Mouse (Mus musculus) Muller cell, postnatal 12 days (primary cell): ENCODE measurements around the gene Il34.

Source experiments
- DNase-seq: peaks from one replicate; pipeline ENCODE4 v3.0.0-alpha.2; 2015; ENCODE audit errors: inconsistent ontology term

Il34 gene

GRCm38 (mm10) chr8:110805669-110806068 lies at the start of gene Il34:
Gene Il34 (minus strand): TSS chr8:110805924.
- no peak for DNase-seq

- DNase-seq: no peak
Observed at GRCm38 (mm10) chr8:110851186-110851585, 45.5 kb upstream of the Il34 start.

GRCm38 (mm10) chr8:110847645-110848495 lies 42.1 kb upstream of the Il34 start:
- DNase-seq: no peak

- DNase-seq: no peak
Observed at GRCm38 (mm10) chr8:110847171-110847549, 41.4 kb upstream of the Il34 start.

GRCm38 (mm10) chr8:110846405-110847170 lies 40.9 kb upstream of the Il34 start, which contains the start of the genes Cog4 and Sf3b3:
Gene Cog4 (plus strand): TSS chr8:110846600.
Gene Sf3b3 (minus strand): TSS chr8:110846787.
- DNase-seq: peak; percentile 93

- DNase-seq: no peak
Observed at GRCm38 (mm10) chr8:110845821-110846404, 40.2 kb upstream of the Il34 start.

GRCm38 (mm10) chr8:110844941-110845340 lies 39.2 kb upstream of the Il34 start:
- no peak for DNase-seq

GRCm38 (mm10) chr8:110843207-110843606 lies 37.5 kb upstream of the Il34 start:
- no peak for DNase-seq

GRCm38 (mm10) chr8:110842012-110842574 lies 36.4 kb upstream of the Il34 start:
- peak; percentile 16 for DNase-seq

GRCm38 (mm10) chr8:110831956-110832355 lies 26.2 kb upstream of the Il34 start:
- DNase-seq: no peak

GRCm38 (mm10) chr8:110828511-110828910 lies 22.8 kb upstream of the Il34 start:
- peak; percentile 39 for DNase-seq

- peak; percentile 81 for DNase-seq
Observed at GRCm38 (mm10) chr8:110824861-110825260, 19.1 kb upstream of the Il34 start.

- no peak for DNase-seq
Observed at GRCm38 (mm10) chr8:110821960-110822359, 16.2 kb upstream of the Il34 start.

GRCm38 (mm10) chr8:110820257-110820656 lies 14.5 kb upstream of the Il34 start:
- DNase-seq: no peak

- peak; percentile 58 for DNase-seq
Observed at GRCm38 (mm10) chr8:110818593-110818992, 12.9 kb upstream of the Il34 start.

- DNase-seq: no peak
Observed at GRCm38 (mm10) chr8:110816990-110817389, 11.3 kb upstream of the Il34 start.

- peak; percentile 90 for DNase-seq
Observed at GRCm38 (mm10) chr8:110815308-110815707, 9.6 kb upstream of the Il34 start.

- no peak for DNase-seq
Observed at GRCm38 (mm10) chr8:110813081-110813812, 7.5 kb upstream of the Il34 start.

- no peak for DNase-seq
Observed at GRCm38 (mm10) chr8:110812349-110813080, 6.8 kb upstream of the Il34 start.

- no peak for DNase-seq
Observed at GRCm38 (mm10) chr8:110811793-110812192, 6.1 kb upstream of the Il34 start.

- no peak for DNase-seq
Observed at GRCm38 (mm10) chr8:110811116-110811515, 5.4 kb upstream of the Il34 start.
